Mouse (Mus musculus) gastrocnemius, postnatal 10 days (tissue): ENCODE results near the gene Ak1. TPM values are rescaled to one million over a fixed set of nuclear protein-coding genes. Genes with fewer than 3 reads are reported as not detected.

Source experiments
- microRNA-seq, 2 experiments: library from miRNA; unstranded; fragments of <30 nt; microRNA quantifications; one replicate each; pipeline ENCODE4 v1.2.0; 2021
- total RNA-seq, 2 experiments: library from RNA; stranded (reverse); gene quantifications; 2 replicates each; pipeline ENCODE4 v1.2.3; 2021

Gene Ak1
- total RNA-seq, 2 experiments from 2014 or later, result 1,275 to 1,593 TPM

Small RNA genes within 50 kb of the gene (microRNA-seq; reads per million reads assigned to microRNA genes)
- gene Gm47291 (0 reads per million in 2 experiments), gene Mir1954 (0 reads per million in 2 experiments)

Other genes starting within 250 kb of the Ak1 start
- gene 1110008P14Rik, start 239.8 kb upstream of the Ak1 start, total RNA-seq, result 10 to 100 TPM; 52.6 to 53.7 TPM
- gene Lcn2, start 233.5 kb upstream of the Ak1 start, total RNA-seq, result 1 to 10 TPM; 3.5 to 6.7 TPM
- gene Ptges2, start 225.9 kb upstream of the Ak1 start, total RNA-seq, result 10 to 100 TPM; 38.1 to 40.7 TPM
- gene Naif1, start 171.3 kb upstream of the Ak1 start, total RNA-seq, result 1 to 10 TPM; 3.0 to 3.1 TPM
- gene Slc25a25, start 170.3 kb upstream of the Ak1 start, total RNA-seq, result 10 to 100 TPM; 16.1 to 31.1 TPM
- 1 to 10 TPM; 5.5 to 8.6 TPM for gene Fam102a, start 86.4 kb upstream of the Ak1 start, total RNA-seq
- gene Dpm2, start 50.9 kb upstream of the Ak1 start, total RNA-seq, result 10 to 100 TPM; 19.6 to 25.7 TPM
- not detected for gene Pip5kl1, start 47.0 kb upstream of the Ak1 start, total RNA-seq
- gene 9430097D07Rik, start 46.1 kb upstream of the Ak1 start, total RNA-seq, result not detected
- 10 to 100 TPM; 31.7 to 42.6 TPM for gene St6galnac4, start 34.7 kb upstream of the Ak1 start, total RNA-seq
- gene St6galnac6, start 22.0 kb upstream of the Ak1 start, total RNA-seq, result 10 to 100 TPM; 59.7 to 66.0 TPM
- 10 to 100 TPM; 49.5 to 54.7 TPM for gene Eng, start 24.8 kb downstream of the Ak1 start, total RNA-seq
- gene Fpgs, start 82.4 kb downstream of the Ak1 start, total RNA-seq, result 10 to 100 TPM; 10.5 to 15.6 TPM
- gene Cdk9, start 91.3 kb downstream of the Ak1 start, total RNA-seq, result 10 to 100 TPM; 29.5 to 35.2 TPM
- gene Sh2d3c, start 99.3 kb downstream of the Ak1 start, total RNA-seq, result 10 to 100 TPM; 13.2 to 16.6 TPM
- not detected for gene 6330409D20Rik, start 119.3 kb downstream of the Ak1 start, total RNA-seq
- gene Tor2a, start 135.5 kb downstream of the Ak1 start, total RNA-seq, result 10 to 100 TPM; 12.7 to 13.7 TPM
- gene Ttc16, start 153.9 kb downstream of the Ak1 start, total RNA-seq, result under 1 TPM in 1 of 2 experiments, not detected in 1; 0.11 TPM
- gene Ptrh1, start 154.0 kb downstream of the Ak1 start, total RNA-seq, result 1 to 10 TPM; 2.3 to 2.7 TPM
- gene Cfap157, start 162.7 kb downstream of the Ak1 start, total RNA-seq, result not detected
- 10 to 100 TPM; 10.5 to 18.5 TPM for gene Stxbp1, start 225.5 kb downstream of the Ak1 start, total RNA-seq